29 mouse cellular contexts compared by ENCODE assay signal in genomic region chr3:57386423-57386822, GRCm38 (mm10). TPM values are rescaled to one million over a fixed set of nuclear protein-coding genes. Genes with fewer than 3 reads are reported as not detected.
DNase-seq lines count a peak whose midpoint lies in the region; ATAC-seq and TF ChIP-seq lines count a peak whose summit lies in the region.
"Had no signal": no experiment of that assay in that cellular context is flagged by ENCODE, and none has a peak within 500 bp of the region (broad histone marks: within the 10 kb centered on the region; RNA-seq: fewer than 3 reads in every experiment).

No protein-coding gene starts in this region.

- H3K27me3 ChIP-seq in liver, adult 2 months (ENCODE audit: control insufficient read depth, insufficient read depth, low read length): no peaks in the 10 kb centered on the region
- no peaks in the 10 kb centered on the region for H3K27me3 ChIP-seq in liver, embryonic 16.5 days (ENCODE audit: control insufficient read depth, insufficient read depth, low read depth, low read length)
- H3K27me3 ChIP-seq in liver, embryonic 11.5 days (replicated peaks; ENCODE audit: control insufficient read depth, insufficient read depth, low read length): no peaks in the 10 kb centered on the region
- H3K27me3 ChIP-seq: CH12.LX; embryonic facial prominence, embryonic 13.5 days; embryonic facial prominence, embryonic 15.5 days; forebrain, embryonic 12.5 days; Patski had no signal

- peak; percentile 94 for DNase-seq in liver, adult 2 months (ENCODE audit: extremely low read depth, low read depth, low spot score)
- DNase-seq in liver: no peak
- DNase-seq in liver, embryonic 11.5 days (ENCODE audit: low spot score): no peak
- DNase-seq in left cerebral cortex, postnatal 36 days (ENCODE audit: low spot score in 2 of 2): no peak
- DNase-seq: adrenal gland, adult 8-10 months; adrenal gland, postnatal 14 days; B cell, adult 2 months; cerebellum, adult 11 months; cerebellum, adult 18-20 months; cerebellum, adult 8-10 months; cerebellum, adult 9-11 months; cerebellum, postnatal 14 days; cerebellum, postnatal 36 days; embryo, embryonic 11 days had no signal

- 18% methylated on average over 6 of the region's 6 CpGs for WGBS in liver, adult 2 months
- WGBS in liver, embryonic 16.5 days (ENCODE audit: insufficient replicate concordance): 54% methylated on average over 6 of the region's 6 CpGs
- WGBS in liver, embryonic 11.5 days: 81% methylated on average over 6 of the region's 6 CpGs

- H3K4me3 ChIP-seq in liver, adult 2 months (ENCODE audit: insufficient read depth, low read depth, low read length): peak overlapping the region; percentile 61
- no peak overlapping the region for H3K4me3 ChIP-seq in liver, embryonic 16.5 days (ENCODE audit: low read depth, low read length)
- H3K4me3 ChIP-seq in liver, embryonic 11.5 days (ENCODE audit: low read depth, low read length): no peak overlapping the region
- H3K4me3 ChIP-seq: embryonic facial prominence, embryonic 13.5 days; embryonic facial prominence, embryonic 15.5 days; erythroblast, embryonic 14.5 days; forebrain, embryonic 10.5 days; forebrain, embryonic 12.5 days had no signal

- H3K4me1 ChIP-seq in liver, adult 2 months (ENCODE audit: control insufficient read depth, insufficient read depth, low read length): peaks cover 5% of the 10 kb centered on the region; the same call in 1 of the 2 replicates
- no peaks in the 10 kb centered on the region for H3K4me1 ChIP-seq in liver, embryonic 16.5 days (ENCODE audit: control insufficient read depth, low read depth, low read length)
- no peaks in the 10 kb centered on the region for H3K4me1 ChIP-seq in liver, embryonic 11.5 days (replicated peaks; ENCODE audit: control insufficient read depth, insufficient read depth, low read length)
- H3K4me1 ChIP-seq: embryonic facial prominence, embryonic 13.5 days; embryonic facial prominence, embryonic 15.5 days; forebrain, embryonic 10.5 days; forebrain, embryonic 12.5 days had no signal

- H3K9me3 ChIP-seq in liver, embryonic 16.5 days (replicated peaks; ENCODE audit: control insufficient read depth, low read length): no peaks in the 10 kb centered on the region
- no peaks in the 10 kb centered on the region for H3K9me3 ChIP-seq in liver, embryonic 11.5 days (ENCODE audit: control insufficient read depth, low read length)
- H3K9me3 ChIP-seq: embryonic facial prominence, embryonic 13.5 days; embryonic facial prominence, embryonic 15.5 days; forebrain, embryonic 10.5 days; forebrain, embryonic 12.5 days had no signal

- H3K79me2 ChIP-seq in liver, adult 2 months (ENCODE audit: control insufficient read depth, insufficient read depth, low read length): peaks cover 12% of the 10 kb centered on the region; the same call in 1 of the 2 replicates

- no peak overlapping the region for H3K9ac ChIP-seq in liver, adult 2 months (ENCODE audit: low read depth, low read length)
- H3K9ac ChIP-seq in liver, embryonic 16.5 days (ENCODE audit: low read depth, low read length): no peak overlapping the region
- H3K9ac ChIP-seq in liver, embryonic 11.5 days (ENCODE audit: low read depth, low read length): no peak overlapping the region
- H3K9ac ChIP-seq: embryonic facial prominence, embryonic 13.5 days; embryonic facial prominence, embryonic 15.5 days; forebrain, embryonic 12.5 days had no signal

- no peak for ATAC-seq in liver, embryonic 16.5 days (ENCODE audit: low read depth)
- no peak for ATAC-seq in liver, embryonic 11.5 days (replicated peaks; ENCODE audit: low FRiP score)
- ATAC-seq: activated CD4-positive, CD25-positive, alpha-beta regulatory T cell, adult 4 months; CD4-positive, CD25-positive, alpha-beta regulatory T cell, adult 4 months; forebrain, embryonic 14.5 days; forebrain, embryonic 16.5 days had no signal

- intact Hi-C loops in left cerebral cortex, postnatal 36 days (cut with DNase I): no loop called here

- H3K36me3 ChIP-seq in liver, adult 2 months (ENCODE audit: control insufficient read depth, insufficient read depth, low read length): no peaks in the 10 kb centered on the region
- H3K36me3 ChIP-seq in liver, embryonic 16.5 days (ENCODE audit: control insufficient read depth, insufficient read depth): no peaks in the 10 kb centered on the region
- H3K36me3 ChIP-seq in liver, embryonic 11.5 days (ENCODE audit: control insufficient read depth, insufficient read depth, low read length): no peaks in the 10 kb centered on the region
- H3K36me3 ChIP-seq: embryonic facial prominence, embryonic 13.5 days; embryonic facial prominence, embryonic 15.5 days; forebrain, embryonic 10.5 days; forebrain, embryonic 12.5 days; G1E had no signal

- peak overlapping the region; percentile 27 for H3K4me2 ChIP-seq in liver, embryonic 16.5 days (ENCODE audit: low read depth, low read length)
- H3K4me2 ChIP-seq in liver, embryonic 11.5 days: no peak overlapping the region
- H3K4me2 ChIP-seq: embryonic facial prominence, embryonic 13.5 days; embryonic facial prominence, embryonic 15.5 days; forebrain, embryonic 12.5 days had no signal

- H3K27ac ChIP-seq in liver, adult 2 months (replicated peaks; ENCODE audit: insufficient read depth, low read depth, low read length): no peak overlapping the region
- no peak overlapping the region for H3K27ac ChIP-seq in liver, embryonic 16.5 days (ENCODE audit: low read length)
- no peak overlapping the region for H3K27ac ChIP-seq in liver, embryonic 11.5 days (ENCODE audit: low read depth, low read length)
- H3K27ac ChIP-seq: embryonic facial prominence, embryonic 13.5 days; embryonic facial prominence, embryonic 15.5 days; forebrain, embryonic 10.5 days; forebrain, embryonic 12.5 days had no signal

- no peak for TF ChIP-seq POLR2A in liver, adult 2 months (IDR thresholded peaks at IDR 0.05; ENCODE audit: extremely low read depth, insufficient read depth, low read length)

- TF ChIP-seq CTCF in liver, adult 2 months (IDR thresholded peaks at IDR 0.05; ENCODE audit: low read depth, low read length): no peak

RNA-seq across cellular contexts. Expression of gene Tm4sf4, which starts 38.7 kb away (rescaled TPM):
- 144 and 193 TPM in 2 replicates for total RNA-seq in liver, adult 2 months (2014; rRNA removed)
- 99.2 and 131 TPM in 2 replicates for polyA plus RNA-seq in liver, adult 2 months (2012; rRNA removed)
- 96.1 and 98.8 TPM in 2 replicates for polyA plus RNA-seq in liver, embryonic 16.5 days (2015; fragmentation: Nextera tagmentation; extraction: Ambion mirVana)
- polyA plus RNA-seq in liver, embryonic 11.5 days (2014; fragmentation: Nextera tagmentation; extraction: Ambion mirVana): 13.7 and 15.8 TPM in 2 replicates
- total RNA-seq in left cerebral cortex, postnatal 36 days (2021): not detected
- total RNA-seq: CH12.LX; common myeloid progenitor, adult 5-6 weeks; G1E had no signal
- polyA plus RNA-seq: activated CD4-positive, CD25-positive, alpha-beta regulatory T cell, adult 4 months; CD4-positive, CD25-positive, alpha-beta regulatory T cell, adult 4 months; embryonic facial prominence, embryonic 11.5 days; embryonic facial prominence, embryonic 13.5 days; embryonic facial prominence, embryonic 15.5 days; erythroblast, embryonic 14.5 days; forebrain, embryonic 10.5 days; forebrain, embryonic 12.5 days; forebrain, embryonic 16.5 days; G1E had no signal
